Mouse (Mus musculus) liver, postnatal 0 days (tissue): Measurements from ENCODE around the gene Tm6sf2.

Source experiments
- CTCF ChIP-seq: sonication (generic); IDR thresholded peaks from 2 replicates; pipeline ENCODE4 v1.5.1; 2016; ENCODE audit warnings: antibody characterized with exemption, low read depth
- EP300 ChIP-seq: IDR thresholded peaks from 2 replicates; pipeline ENCODE4 v1.6.1; 2016; ENCODE audit warnings: antibody characterized with exemption, low read depth, mild to moderate bottlenecking

GRCm38 (mm10) chr8:70043996-70044395 lies 28.7 kb upstream of the Tm6sf2 start:
- TF ChIP-seq CTCF (no peak), EP300 (no peak)
